Mouse (Mus musculus) mesoderm, embryonic 11.5 days (tissue): ENCODE measurements around the gene Pitpnm2.

Experiments used
- DNase-seq: peaks from one replicate; pipeline ENCODE4 v3.0.0-alpha.2; 2012; ENCODE audit warnings: low read depth, low spot score

Gene Pitpnm2

GRCm38 (mm10) chr5:124249614-124250591, at the start of gene Pitpnm2:
TSS of gene Pitpnm2 (minus strand) at chr5:124249760.
- peak; percentile 46 for DNase-seq

- peak; percentile 40 for DNase-seq
Observed at GRCm38 (mm10) chr5:124299307-124299706, 49.7 kb upstream of the Pitpnm2 start.

- DNase-seq = no peak
Observed at GRCm38 (mm10) chr5:124296475-124296874, 46.9 kb upstream of the Pitpnm2 start.

- no peak for DNase-seq
Observed at GRCm38 (mm10) chr5:124293967-124294366, 44.4 kb upstream of the Pitpnm2 start.

- no peak for DNase-seq
Observed at GRCm38 (mm10) chr5:124290216-124290615, 40.7 kb upstream of the Pitpnm2 start.

GRCm38 (mm10) chr5:124287616-124288247, 38.2 kb upstream of the Pitpnm2 start:
- DNase-seq = no peak

- DNase-seq = peak; percentile 9
Observed at GRCm38 (mm10) chr5:124284330-124284729, 34.8 kb upstream of the Pitpnm2 start.

GRCm38 (mm10) chr5:124282854-124283253, 33.3 kb upstream of the Pitpnm2 start:
- DNase-seq = no peak

- no peak for DNase-seq
Observed at GRCm38 (mm10) chr5:124270226-124270625, 20.7 kb upstream of the Pitpnm2 start.

- DNase-seq = peak; percentile 19
Observed at GRCm38 (mm10) chr5:124269661-124270060, 20.1 kb upstream of the Pitpnm2 start.

GRCm38 (mm10) chr5:124267652-124268051, 18.1 kb upstream of the Pitpnm2 start:
- DNase-seq = no peak

GRCm38 (mm10) chr5:124266821-124267220, 17.3 kb upstream of the Pitpnm2 start:
- no peak for DNase-seq

GRCm38 (mm10) chr5:124263246-124263645, 13.7 kb upstream of the Pitpnm2 start:
- DNase-seq = no peak

GRCm38 (mm10) chr5:124262090-124262489, 12.5 kb upstream of the Pitpnm2 start:
- DNase-seq = no peak

GRCm38 (mm10) chr5:124259133-124259532, 9.6 kb upstream of the Pitpnm2 start:
- DNase-seq = no peak

- no peak for DNase-seq
Observed at GRCm38 (mm10) chr5:124258026-124258425, 8.5 kb upstream of the Pitpnm2 start.

- DNase-seq = no peak
Observed at GRCm38 (mm10) chr5:124255141-124255540, 5.6 kb upstream of the Pitpnm2 start.

- DNase-seq = no peak
Observed at GRCm38 (mm10) chr5:124253555-124253954, 4.0 kb upstream of the Pitpnm2 start.

GRCm38 (mm10) chr5:124252580-124253320, 3.2 kb upstream of the Pitpnm2 start:
- DNase-seq = no peak

GRCm38 (mm10) chr5:124251070-124251469, 1.5 kb upstream of the Pitpnm2 start:
- no peak for DNase-seq

- DNase-seq = peak; percentile 35
Observed at GRCm38 (mm10) chr5:124248845-124249613, 531 bp downstream of the Pitpnm2 start.
